Mouse (Mus musculus): ENCODE results near the gene Tigit. TPM values are rescaled to one million over a fixed set of nuclear protein-coding genes. Genes with fewer than 3 reads are reported as not detected.

Gene Tigit
- total RNA-seq, 2 experiments from 2014 or later, result not detected

- intact Hi-C loops (cut with DNase I), result no loop called here
- DNase-seq, result no peak
Observed at GRCm38 (mm10) chr16:43671972-43672371, 8.0 kb upstream of the Tigit start.

GRCm38 (mm10) chr16:43668294-43668693 lies 4.3 kb upstream of the Tigit start:
- intact Hi-C loops (cut with DNase I), result no loop called here
- no peak for DNase-seq

- intact Hi-C loops (cut with DNase I), result no loop called here
- DNase-seq, result no peak
Observed at GRCm38 (mm10) chr16:43664861-43665260, 915 bp upstream of the Tigit start.

GRCm38 (mm10) chr16:43662124-43663004 lies 1.6 kb downstream of the Tigit start:
- no peak for DNase-seq
- intact Hi-C loops (cut with DNase I), result no loop called here

- DNase-seq, result no peak
Observed at GRCm38 (mm10) chr16:43661576-43661975, 2.4 kb downstream of the Tigit start.

GRCm38 (mm10) chr16:43655183-43655787 lies 8.7 kb downstream of the Tigit start:
- no peak for DNase-seq
- intact Hi-C loops (cut with DNase I), result no loop called here

More at GRCm38 (mm10) chr16:43661576-43661975, 2.4 kb downstream of the Tigit start:
- intact Hi-C loops (cut with DNase I), result no loop called here

GRCm38 (mm10) chr16:43654269-43654668 lies 9.7 kb downstream of the Tigit start:
- intact Hi-C loops (cut with DNase I), result no loop called here
- DNase-seq, result no peak

- DNase-seq, result no peak
- intact Hi-C loops (cut with DNase I), result no loop called here
Observed at GRCm38 (mm10) chr16:43653288-43653687, 10.7 kb downstream of the Tigit start.

GRCm38 (mm10) chr16:43650355-43651080 lies 13.4 kb downstream of the Tigit start:
- DNase-seq, result no peak
- intact Hi-C loops (cut with DNase I), result no loop called here

GRCm38 (mm10) chr16:43647641-43648040 lies 16.3 kb downstream of the Tigit start:
- intact Hi-C loops (cut with DNase I), result no loop called here
- DNase-seq, result no peak

- intact Hi-C loops (cut with DNase I), result no loop called here
- no peak for DNase-seq
Observed at GRCm38 (mm10) chr16:43646943-43647342, 17.0 kb downstream of the Tigit start.

- intact Hi-C loops (cut with DNase I), result no loop called here
- DNase-seq, result no peak
Observed at GRCm38 (mm10) chr16:43645879-43646278, 18.1 kb downstream of the Tigit start.

GRCm38 (mm10) chr16:43641230-43641629 lies 22.7 kb downstream of the Tigit start:
- intact Hi-C loops (cut with DNase I), result no loop called here
- no peak for DNase-seq

GRCm38 (mm10) chr16:43638406-43639049 lies 25.4 kb downstream of the Tigit start:
- no peak for DNase-seq
- intact Hi-C loops (cut with DNase I), result no loop called here

GRCm38 (mm10) chr16:43637241-43637640 lies 26.7 kb downstream of the Tigit start:
- intact Hi-C loops (cut with DNase I), result no loop called here
- DNase-seq, result no peak

- DNase-seq, result no peak
- intact Hi-C loops (cut with DNase I), result no loop called here
Observed at GRCm38 (mm10) chr16:43634037-43634436, 29.9 kb downstream of the Tigit start.

- no peak for DNase-seq
- intact Hi-C loops (cut with DNase I), result no loop called here
Observed at GRCm38 (mm10) chr16:43631758-43632157, 32.2 kb downstream of the Tigit start.

- DNase-seq, result no peak
- intact Hi-C loops (cut with DNase I), result no loop called here
Observed at GRCm38 (mm10) chr16:43628662-43629061, 35.3 kb downstream of the Tigit start.

GRCm38 (mm10) chr16:43625956-43626355 lies 38.0 kb downstream of the Tigit start:
- intact Hi-C loops (cut with DNase I), result no loop called here
- no peak for DNase-seq

GRCm38 (mm10) chr16:43625289-43625688 lies 38.7 kb downstream of the Tigit start:
- no peak for DNase-seq
- intact Hi-C loops (cut with DNase I), result no loop called here

GRCm38 (mm10) chr16:43624876-43625275 lies 39.1 kb downstream of the Tigit start:
- intact Hi-C loops (cut with DNase I), result no loop called here

More at GRCm38 (mm10) chr16:43624876-43625275, 39.1 kb downstream of the Tigit start:
- DNase-seq, result no peak
